Mouse (Mus musculus): Measurements from ENCODE around the gene Bach2.

Gene Bach2

DNA sequence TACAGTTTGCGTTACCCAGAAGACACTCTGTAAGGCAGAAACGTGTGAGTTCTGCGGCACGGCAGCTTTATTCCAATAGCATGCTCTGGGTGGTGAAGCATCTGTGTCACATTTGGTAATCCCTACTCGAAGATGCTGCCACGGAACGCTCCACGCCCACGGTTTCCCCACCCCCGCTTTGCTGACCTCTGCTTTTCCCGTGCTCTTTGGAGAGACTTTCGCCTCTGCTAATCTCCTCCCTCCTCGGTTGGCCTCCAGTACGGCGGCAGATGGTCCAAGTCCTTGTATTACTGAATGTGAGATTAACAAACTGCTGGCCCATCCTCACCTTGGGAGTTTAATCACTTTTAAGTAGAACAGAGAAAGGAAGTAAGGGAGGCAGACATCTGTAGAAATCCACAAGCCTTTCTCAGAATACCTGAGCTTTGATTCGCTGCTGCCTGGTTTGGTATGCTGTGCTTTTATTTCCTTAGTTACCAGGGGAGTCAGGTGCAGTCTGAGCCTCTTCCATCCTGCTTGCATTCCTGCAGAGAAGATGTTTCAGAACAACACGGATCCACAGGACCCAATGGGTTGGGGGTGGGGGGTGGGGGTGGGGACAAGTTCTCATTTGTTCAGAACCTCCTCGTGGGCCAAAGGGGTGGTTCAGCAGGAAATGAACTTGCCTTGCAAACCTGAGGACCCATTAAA lies 242.9 kb downstream of the Bach2 start:
- in situ Hi-C loops (cut with MboI; ENCODE audit: low pct_unique_long_range_greater_than_20kb in 1 of 2, low sequenced_read_pairs in 2 of 2, unreplicated experiment in 1 of 2) = no loop called here

DNA sequence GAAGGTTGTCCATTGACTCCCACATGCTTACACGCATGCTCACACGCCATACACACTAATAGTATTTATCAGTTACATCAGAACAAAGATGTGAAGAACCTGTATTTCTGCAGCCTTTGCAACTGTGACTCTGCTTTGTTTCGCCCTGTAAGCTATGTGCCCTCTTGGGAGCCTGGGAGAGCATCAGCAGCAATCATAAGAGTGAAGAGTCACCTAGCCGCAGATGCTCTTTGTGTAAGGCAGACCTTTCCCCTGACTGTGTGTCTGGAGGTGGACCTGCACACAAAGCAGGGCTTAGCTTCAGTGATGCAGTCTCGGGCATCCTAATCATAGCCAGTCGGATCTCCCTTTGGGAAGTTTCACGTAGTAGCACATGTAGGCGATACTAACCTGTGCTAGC lies 243.5 kb downstream of the Bach2 start:
- in situ Hi-C loops (cut with MboI; ENCODE audit: low pct_unique_long_range_greater_than_20kb in 1 of 2, low sequenced_read_pairs in 2 of 2, unreplicated experiment in 1 of 2) = no loop called here

DNA sequence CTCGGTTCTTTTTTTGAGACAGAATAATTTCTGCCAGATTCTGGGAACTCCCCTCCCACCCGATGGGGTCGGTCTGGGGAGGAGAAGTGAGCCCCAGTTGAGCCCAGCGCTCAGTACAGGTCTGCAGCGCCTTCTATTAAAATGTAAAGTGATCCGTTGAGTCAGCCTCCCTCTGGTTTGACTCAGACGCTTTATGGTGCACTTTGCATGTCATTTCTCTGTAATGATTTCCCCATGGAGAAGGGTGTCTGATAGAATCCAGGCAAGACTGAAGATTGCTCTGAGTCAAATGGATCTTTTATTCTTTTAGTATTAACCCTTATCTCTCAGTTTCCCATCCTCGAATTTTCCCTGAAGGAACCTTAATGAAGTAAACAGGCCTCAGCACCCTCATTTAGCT lies 244.3 kb downstream of the Bach2 start:
- in situ Hi-C loops (cut with MboI; ENCODE audit: low pct_unique_long_range_greater_than_20kb in 1 of 2, low sequenced_read_pairs in 2 of 2, unreplicated experiment in 1 of 2) = no loop called here

DNA sequence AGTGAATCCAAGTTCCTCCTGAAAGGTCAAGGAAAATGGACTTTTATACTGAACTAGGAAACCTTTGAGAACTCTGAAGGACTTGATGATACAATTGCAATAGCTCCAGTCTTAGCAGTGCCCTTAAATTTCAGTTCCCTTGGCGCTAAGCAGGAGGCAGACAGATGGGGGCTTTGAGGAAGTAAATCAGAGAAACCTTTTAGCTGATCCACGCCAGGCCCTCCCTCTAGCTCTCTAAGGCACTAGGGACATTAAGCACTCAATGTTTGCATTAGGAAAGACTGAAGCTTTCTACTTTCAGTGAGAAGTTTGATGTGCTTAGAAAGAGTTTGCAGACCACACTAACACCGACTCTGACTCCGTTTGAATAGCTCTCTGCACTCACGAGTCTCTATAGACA lies 247.2 kb downstream of the Bach2 start:
- in situ Hi-C loops (cut with MboI; ENCODE audit: low pct_unique_long_range_greater_than_20kb in 1 of 2, low sequenced_read_pairs in 2 of 2, unreplicated experiment in 1 of 2) = no loop called here

DNA sequence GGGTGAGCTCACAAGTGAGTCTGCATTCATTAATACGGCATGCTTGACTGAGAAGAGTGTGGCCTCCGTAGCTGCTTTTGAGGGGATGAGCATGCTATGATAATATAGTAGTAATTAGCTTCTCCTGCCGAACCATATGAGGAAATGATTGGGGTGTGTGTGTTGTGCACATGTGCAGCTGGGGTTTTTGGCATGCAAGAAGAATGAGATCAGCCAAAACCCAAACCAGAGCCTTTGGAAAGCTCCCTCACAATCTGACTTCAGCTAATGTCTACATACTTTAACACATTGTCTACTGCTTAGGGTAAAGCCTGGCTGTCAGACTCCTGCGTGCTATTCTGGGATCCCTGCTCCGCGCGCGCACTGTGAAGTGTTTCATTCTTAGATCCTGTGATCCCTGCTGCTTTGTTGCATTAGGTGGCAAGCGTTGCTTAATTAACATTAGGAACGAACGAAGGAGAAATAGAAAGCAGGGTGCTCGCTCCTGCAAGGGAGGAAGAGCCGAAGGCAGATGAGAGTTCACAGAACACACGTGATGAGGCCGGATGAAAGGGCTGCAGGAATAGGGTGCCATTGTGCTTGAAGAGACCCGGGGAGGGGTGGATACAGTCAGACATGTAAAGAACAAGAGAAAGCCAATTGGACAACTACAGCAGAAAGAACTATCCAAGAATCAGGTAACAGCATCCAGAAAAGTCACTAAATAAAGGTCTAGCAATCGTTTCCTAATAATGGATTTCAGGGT lies 248.2 kb downstream of the Bach2 start:
- in situ Hi-C loops (cut with MboI; ENCODE audit: low pct_unique_long_range_greater_than_20kb in 1 of 2, low sequenced_read_pairs in 2 of 2, unreplicated experiment in 1 of 2) = no loop called here

DNA sequence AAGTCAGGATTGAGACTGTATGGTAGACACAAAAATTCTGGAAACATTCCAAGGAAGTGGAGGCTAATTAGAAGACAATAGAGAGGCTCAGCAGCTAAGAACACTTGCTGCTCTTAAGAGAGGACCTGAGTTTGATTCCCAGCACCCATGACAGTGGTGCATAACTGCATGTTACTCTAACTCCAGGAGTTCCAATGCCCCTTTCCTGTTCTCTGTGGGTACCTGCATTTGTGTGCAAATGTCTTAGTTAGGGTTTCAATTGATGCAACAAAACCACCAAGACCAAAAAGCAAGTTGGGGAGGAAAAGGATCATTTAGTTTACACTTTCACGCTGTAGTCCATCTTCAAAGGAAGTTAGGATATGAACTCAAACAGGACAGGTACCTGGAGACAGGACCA lies 250.6 kb downstream of the Bach2 start:
- in situ Hi-C loops (cut with MboI; ENCODE audit: low pct_unique_long_range_greater_than_20kb in 1 of 2, low sequenced_read_pairs in 2 of 2, unreplicated experiment in 1 of 2) = no loop called here

DNA sequence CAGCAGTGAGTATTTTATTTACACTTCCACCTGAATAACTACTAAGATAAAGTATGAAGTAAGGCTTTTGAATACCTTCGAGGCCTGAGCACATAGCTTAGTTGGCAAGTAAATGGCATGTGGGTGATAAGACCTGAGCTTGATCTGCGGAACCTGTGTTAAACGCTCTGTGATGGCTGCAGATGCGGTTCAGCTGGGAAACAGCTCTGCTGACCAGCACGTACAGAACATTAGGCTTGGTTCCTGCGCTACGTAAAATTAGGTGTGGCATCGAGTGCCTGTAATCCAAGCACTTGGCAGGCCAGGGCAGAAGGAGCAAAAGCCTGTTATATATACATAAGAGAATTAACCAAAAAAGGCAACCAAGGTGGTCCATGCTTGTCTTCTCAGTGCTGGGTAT lies 252.6 kb downstream of the Bach2 start:
- in situ Hi-C loops (cut with MboI; ENCODE audit: low pct_unique_long_range_greater_than_20kb in 1 of 2, low sequenced_read_pairs in 2 of 2, unreplicated experiment in 1 of 2) = no loop called here

DNA sequence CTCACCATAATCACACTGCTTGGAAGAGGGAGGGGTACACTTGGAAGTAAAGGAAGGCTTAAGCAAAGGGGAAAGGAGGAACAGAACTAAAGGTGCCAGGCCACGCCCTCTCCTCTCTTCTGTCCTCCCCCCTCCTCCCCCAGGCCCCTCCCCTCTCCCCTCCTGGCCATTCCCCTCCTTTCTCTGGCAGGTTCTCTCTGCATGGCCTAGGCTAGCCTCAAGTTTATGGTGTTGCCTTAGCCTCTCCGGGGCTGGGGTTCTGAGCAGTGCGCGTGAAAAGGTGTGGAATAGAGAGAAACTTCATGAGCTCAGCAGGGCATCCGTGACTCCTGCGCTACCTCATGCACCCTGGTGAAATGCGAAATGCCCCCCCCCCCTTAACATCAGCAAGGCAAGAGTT lies 254.2 kb downstream of the Bach2 start:
- in situ Hi-C loops (cut with MboI; ENCODE audit: low pct_unique_long_range_greater_than_20kb in 1 of 2, low sequenced_read_pairs in 2 of 2, unreplicated experiment in 1 of 2) = no loop called here

DNA sequence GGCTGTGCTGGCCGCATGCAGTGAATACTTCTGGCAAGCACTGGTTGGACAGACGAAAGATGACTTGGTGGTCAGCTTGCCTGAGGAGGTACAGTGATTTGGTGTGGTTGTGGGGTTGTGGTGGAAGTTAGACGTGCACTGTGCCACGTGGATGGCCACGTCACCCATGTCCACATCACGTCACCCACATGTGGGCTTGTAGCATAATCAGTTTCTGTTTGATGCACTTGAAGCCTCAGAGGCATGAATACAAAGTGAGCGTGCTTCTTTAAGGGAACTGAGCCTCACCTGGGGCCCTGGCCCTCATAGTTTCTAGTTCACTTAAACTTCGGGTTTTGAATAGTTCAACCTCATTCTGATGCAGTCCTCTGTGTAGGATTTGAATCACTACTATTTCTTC lies 263.2 kb downstream of the Bach2 start:
- in situ Hi-C loops (cut with MboI; ENCODE audit: low pct_unique_long_range_greater_than_20kb in 1 of 2, low sequenced_read_pairs in 2 of 2, unreplicated experiment in 1 of 2) = no loop called here

DNA sequence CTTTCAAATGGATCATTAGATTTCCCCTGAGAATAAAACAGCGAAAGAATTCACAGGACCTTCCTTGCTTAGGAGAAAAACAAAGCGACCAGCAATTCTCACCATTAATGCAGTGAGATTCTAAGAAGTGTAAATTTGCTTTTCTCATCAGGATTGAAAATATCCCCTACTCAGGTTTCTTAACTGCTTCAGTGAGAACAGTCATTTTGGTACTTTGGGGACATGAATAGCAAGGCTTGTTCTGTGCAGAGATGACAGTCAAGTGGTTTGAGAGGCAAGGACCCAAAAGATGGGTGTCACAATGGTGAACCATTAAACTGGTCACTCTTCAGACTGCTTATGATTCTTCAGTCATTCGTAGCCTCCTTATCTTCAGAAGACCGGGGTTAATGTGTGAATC lies 263.6 kb downstream of the Bach2 start:
- in situ Hi-C loops (cut with MboI; ENCODE audit: low pct_unique_long_range_greater_than_20kb in 1 of 2, low sequenced_read_pairs in 2 of 2, unreplicated experiment in 1 of 2) = no loop called here

DNA sequence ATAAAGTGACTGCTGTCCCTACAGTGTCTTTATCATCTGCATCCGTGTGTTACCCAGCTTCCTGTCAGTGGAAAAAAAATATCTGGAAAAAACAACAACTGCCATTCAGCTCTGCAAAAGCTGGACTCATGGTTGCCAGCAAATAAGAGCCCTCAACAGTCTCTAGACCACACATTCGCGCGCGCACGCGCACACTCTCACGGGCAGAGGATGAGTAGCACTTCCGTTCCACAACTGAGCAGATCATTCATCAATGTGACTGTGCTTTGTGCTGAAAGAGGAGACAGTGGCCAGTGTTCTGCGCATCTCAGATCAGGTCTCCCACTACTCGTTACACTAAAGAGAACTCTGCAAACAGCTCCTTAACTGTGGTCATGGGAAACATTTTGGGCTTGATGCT lies 265.6 kb downstream of the Bach2 start:
- in situ Hi-C loops (cut with MboI; ENCODE audit: low pct_unique_long_range_greater_than_20kb in 1 of 2, low sequenced_read_pairs in 2 of 2, unreplicated experiment in 1 of 2) = no loop called here

DNA sequence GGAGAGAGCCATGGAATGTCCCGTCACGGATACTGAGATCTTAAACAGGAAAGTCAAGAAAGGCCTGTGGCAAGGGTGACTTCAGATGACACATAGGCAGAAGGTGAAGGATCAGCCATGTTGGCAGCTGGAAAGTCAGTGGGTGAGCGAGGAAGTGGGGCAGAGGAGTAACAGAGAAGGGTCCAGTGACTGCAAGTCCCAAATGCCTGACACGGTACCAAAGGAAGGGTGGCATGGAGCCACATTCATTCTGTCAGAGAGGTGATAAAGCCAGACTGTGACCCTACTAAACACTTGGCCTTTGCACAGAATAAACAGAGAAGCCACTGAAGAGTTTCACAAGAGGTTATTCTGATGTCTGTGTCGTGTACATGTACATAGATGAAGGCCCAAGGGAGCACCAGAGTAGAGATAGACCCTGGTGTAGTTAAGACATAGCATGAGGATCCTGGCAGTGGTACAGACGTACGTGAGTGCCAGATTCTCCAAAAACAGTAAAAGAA lies 267.8 kb downstream of the Bach2 start:
- in situ Hi-C loops (cut with MboI; ENCODE audit: low pct_unique_long_range_greater_than_20kb in 1 of 2, low sequenced_read_pairs in 2 of 2, unreplicated experiment in 1 of 2) = no loop called here

DNA sequence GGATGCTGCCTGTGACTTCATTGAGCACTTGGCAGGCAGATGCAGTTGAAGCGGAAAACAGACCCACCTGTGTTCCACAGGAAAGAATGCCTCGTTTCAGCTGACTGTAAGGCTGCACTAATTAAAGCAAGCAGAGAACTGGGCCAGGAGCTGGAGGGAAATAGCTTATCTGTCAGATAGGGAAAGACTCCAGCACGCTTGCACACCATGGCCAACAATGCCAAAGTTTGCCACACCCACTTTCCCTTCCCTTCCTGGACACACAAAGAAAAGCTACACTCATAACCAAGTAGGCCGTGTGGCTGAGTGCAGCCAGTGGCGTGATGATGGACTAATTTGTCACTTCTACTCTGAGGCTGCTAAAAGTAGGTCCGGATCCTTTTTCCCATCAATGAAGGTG lies 268.4 kb downstream of the Bach2 start:
- in situ Hi-C loops (cut with MboI; ENCODE audit: low pct_unique_long_range_greater_than_20kb in 1 of 2, low sequenced_read_pairs in 2 of 2, unreplicated experiment in 1 of 2) = no loop called here

DNA sequence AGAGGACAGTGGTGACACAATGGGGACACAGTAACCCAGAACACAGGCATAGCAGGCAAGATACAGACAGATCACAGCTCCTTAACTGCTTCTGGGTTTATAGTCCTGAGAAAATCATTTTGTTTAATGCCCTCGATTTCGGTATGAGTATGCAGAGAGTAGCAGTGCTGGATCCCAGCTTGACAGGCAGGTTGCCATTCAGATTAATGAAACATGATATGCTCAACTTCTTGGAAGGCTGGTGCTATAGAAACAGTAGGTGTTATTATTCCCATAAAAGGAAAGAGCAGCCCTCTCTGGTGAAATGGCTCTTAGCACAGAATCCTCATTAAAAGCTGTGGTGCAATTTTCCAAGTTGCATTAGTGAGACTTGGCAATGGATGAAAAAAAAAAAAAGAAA lies 270.0 kb downstream of the Bach2 start:
- in situ Hi-C loops (cut with MboI; ENCODE audit: low pct_unique_long_range_greater_than_20kb in 1 of 2, low sequenced_read_pairs in 2 of 2, unreplicated experiment in 1 of 2) = no loop called here

DNA sequence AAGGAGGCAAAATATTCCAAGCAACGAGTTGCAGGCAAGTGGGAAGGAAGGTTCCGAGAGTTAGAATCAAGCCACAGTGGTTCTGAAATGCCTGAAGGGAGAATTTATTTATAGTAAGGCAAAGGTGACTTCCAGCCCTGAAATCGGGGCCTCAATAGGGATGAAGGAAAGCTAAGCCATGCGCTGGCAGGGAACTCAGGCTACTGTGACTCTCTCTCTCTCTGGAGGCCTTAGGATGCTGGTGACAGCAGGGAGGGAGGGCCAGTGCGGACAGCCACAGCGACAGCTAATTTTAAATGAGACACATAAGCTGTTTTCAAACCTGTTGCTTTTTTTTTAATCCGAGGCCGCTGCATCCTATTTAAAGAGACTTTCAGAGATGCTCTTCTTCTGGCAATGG lies 270.4 kb downstream of the Bach2 start:
- in situ Hi-C loops (cut with MboI; ENCODE audit: low pct_unique_long_range_greater_than_20kb in 1 of 2, low sequenced_read_pairs in 2 of 2, unreplicated experiment in 1 of 2) = no loop called here

DNA sequence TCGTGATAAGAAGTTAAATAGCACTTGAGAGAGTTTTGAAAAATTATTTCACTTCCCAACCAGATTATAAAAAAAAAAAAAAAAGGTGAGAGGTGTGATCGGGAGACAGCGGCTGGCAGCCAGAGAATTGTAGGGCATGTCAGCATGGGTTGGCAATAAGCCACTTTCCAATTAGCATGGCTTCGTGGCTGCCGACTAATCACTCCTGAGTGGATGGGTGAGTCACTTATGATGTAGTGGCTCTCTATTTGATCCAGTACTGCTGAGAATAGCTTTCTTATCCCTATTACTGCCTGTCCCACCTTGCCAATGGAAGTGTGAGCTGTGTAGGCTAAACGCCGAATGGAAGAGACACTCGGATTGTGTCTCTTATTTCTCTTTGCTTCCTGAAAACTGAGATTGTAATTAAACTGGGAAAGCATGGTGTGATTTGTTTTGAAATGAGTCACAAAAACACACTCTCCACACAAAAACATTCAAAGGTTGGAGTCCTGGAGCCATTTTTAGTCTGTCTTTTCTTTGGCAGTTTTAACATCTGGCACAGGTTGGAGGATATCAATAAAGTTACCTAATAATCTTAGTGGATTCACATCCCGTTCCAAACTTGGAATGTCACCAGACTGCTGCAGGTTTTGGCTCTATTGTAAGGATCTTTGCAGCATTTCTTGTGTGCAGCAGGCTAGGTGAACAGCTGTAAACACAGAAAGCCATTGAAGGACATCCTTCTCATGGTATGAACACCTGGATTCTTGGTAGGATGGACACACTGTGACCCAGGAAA lies 271.4 kb downstream of the Bach2 start:
- in situ Hi-C loops (cut with MboI; ENCODE audit: low pct_unique_long_range_greater_than_20kb in 1 of 2, low sequenced_read_pairs in 2 of 2, unreplicated experiment in 1 of 2) = no loop called here

DNA sequence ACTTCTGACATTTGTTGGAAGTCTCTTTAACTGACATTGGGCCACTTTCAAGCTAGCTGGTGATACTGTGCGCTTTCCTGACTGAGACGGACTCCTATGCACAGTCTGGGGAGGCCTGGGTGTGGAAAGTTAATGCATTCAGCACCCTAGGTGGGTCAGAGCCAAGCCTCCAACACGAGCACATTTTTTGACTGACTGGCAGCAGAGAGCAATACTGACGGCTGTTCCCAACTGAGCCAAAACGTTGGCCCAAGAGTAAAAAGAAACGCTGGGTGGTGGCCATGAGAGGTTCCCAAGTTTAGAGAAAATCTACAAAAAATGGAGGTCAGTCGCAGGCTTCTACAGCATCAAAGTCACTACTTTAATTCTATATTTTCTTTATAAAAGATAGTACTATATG lies 272.3 kb downstream of the Bach2 start:
- in situ Hi-C loops (cut with MboI; ENCODE audit: low pct_unique_long_range_greater_than_20kb in 1 of 2, low sequenced_read_pairs in 2 of 2, unreplicated experiment in 1 of 2) = no loop called here

DNA sequence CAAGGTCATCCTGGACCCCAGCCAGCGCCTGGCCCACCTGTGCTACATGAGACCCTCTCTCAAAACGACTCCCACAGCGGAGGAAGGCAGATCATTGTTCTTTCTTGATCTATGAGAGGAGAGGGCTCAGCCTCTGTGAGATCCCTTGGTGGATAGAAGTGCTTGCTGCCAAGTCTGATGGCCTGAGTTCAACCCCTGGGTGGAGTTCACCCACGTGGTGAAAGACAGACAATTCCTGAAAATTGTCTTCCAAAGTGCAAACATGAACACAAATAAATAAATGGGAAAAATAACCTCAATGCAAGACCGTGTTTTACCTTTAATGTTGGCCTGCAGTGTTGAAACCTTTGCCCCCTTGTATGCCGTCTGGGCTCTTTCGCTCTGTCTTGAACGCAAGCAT lies 277.5 kb downstream of the Bach2 start:
- in situ Hi-C loops (cut with MboI; ENCODE audit: low pct_unique_long_range_greater_than_20kb in 1 of 2, low sequenced_read_pairs in 2 of 2, unreplicated experiment in 1 of 2) = no loop called here

DNA sequence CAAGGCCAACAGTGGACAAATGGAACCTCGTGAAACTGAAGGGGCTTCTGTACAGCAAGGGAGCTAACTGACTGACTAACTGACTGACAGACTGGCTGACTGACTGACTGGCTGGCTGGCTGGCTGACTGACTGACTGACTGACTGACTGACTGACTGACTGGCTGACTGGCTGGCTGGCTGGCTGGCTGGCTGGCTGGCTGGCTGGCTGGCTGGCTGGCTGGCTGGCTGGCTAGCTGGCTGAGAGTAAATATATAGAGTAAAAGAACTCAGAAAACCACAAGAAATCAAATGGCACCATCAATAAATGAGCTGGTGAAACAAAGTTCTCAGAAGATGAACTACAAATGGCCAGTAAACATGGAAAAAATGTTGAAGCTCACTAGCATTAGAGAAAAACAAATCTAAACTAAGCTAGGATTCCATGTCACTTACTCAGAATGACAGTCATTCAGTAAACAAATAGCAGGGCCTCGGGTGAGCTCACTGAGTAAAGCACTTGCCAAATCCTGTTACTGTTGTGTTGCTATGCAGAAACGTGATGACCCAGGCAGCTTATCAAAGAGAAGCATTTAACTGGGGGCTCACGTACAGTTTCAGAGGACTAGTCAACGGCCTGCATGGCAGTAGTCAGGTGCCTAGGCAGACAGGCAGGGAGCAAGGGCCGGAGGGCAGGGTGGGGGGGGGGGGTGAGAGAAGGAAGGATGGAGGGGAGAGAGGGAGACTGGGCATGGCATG lies 280.4 kb downstream of the Bach2 start:
- in situ Hi-C loops (cut with MboI; ENCODE audit: low pct_unique_long_range_greater_than_20kb in 1 of 2, low sequenced_read_pairs in 2 of 2, unreplicated experiment in 1 of 2) = no loop called here
